Mouse (Mus musculus) monocyte, adult 59 days (primary cell): ENCODE data around the gene Aloxe3. TPM values are rescaled to one million over a fixed set of nuclear protein-coding genes. Genes with fewer than 3 reads are reported as not detected.

ENCODE experiments used
- total RNA-seq, 2 experiments: library from RNA; stranded (reverse); gene quantifications; one replicate each; pipeline ENCODE4 v1.2.4; 2023

Aloxe3 gene
- total RNA-seq: under 1 TPM; 0.50 to 0.85 TPM

DNA sequence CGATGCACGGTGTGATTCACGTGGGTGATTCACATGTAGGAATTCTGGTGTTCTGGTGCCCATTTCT, at the start of gene Aloxe3:
TSS of gene Aloxe3 (plus strand) at position 45 of the 67 bp plus-strand sequence.

DNA sequence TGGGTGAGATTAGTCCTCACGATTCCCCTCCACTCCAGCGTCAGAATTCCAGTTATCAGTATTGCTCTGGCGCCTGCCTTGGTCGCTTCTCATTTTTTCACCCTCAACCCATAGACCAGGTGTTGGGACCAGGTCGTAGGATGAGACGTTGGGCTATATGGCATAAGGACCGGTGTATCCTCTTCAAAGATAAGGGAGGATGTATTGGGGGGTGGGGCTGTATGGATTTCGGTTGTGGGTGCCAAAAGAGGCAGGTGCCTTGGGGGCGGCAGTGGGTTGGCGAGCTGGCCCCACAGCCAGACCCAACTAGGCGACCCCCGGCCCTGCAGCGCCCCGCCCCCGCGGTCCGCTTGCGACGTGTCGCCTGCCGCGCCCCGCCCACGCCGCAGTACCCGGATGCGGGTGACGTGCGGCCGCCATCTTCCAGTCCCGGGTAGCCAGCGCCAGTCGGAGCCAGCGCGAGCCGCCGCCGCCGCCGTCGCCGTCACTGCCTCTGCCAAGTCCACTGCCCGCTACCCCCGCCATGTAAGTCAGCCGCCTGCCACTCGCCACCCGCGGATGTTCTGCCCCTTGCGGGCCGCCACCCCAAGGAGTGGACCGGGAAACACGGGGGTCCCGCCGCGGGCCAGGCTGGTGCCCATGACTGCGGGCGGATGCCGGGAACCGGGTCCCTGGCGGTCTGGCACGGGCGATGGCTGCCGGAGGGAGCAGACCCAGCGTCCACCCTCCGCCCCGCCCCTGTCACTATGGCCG, 37.4 kb upstream of the Aloxe3 start, which contains the start of gene Vamp2:
TSS of gene Vamp2 (plus strand) at position 388 of the 753 bp plus-strand sequence.

DNA sequence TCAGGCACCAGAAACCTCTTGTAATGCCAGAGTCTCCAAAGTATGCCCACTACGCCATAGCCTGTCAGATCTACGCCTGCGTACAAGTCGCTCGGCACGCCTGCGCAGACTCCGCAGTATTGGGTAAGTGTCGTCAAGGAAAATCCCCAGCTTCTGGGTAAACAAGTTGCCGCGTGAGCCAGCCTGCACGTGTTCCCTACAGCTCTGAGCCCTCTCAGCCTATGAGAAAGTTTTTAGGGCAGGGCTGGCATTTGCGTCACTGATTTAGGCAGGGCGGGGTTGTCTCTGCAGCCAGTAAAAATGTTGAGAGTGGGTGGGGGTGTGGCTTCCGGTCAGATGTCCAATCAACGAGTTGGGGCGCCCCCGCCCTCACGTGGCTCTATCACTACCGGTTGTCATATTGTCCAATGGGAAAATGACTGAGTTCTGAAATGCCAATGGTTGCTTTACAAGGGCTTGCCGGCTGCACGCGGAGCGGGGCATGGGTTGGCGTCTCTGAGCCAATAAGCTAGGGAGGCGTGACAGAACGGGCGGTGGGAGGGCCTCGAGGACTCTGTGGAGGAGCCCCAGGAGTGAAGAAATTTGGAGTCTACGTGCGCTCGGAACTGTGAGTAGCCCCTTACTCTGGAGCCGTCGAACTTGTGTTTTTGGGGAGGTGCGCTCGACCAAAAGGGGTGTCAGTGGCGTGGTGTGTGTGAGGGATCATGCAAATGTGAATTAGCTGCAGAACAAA, 30.8 kb upstream of the Aloxe3 start, which contains the start of gene Per1:
TSS of gene Per1 (plus strand) at position 521 of the 733 bp plus-strand sequence.

DNA sequence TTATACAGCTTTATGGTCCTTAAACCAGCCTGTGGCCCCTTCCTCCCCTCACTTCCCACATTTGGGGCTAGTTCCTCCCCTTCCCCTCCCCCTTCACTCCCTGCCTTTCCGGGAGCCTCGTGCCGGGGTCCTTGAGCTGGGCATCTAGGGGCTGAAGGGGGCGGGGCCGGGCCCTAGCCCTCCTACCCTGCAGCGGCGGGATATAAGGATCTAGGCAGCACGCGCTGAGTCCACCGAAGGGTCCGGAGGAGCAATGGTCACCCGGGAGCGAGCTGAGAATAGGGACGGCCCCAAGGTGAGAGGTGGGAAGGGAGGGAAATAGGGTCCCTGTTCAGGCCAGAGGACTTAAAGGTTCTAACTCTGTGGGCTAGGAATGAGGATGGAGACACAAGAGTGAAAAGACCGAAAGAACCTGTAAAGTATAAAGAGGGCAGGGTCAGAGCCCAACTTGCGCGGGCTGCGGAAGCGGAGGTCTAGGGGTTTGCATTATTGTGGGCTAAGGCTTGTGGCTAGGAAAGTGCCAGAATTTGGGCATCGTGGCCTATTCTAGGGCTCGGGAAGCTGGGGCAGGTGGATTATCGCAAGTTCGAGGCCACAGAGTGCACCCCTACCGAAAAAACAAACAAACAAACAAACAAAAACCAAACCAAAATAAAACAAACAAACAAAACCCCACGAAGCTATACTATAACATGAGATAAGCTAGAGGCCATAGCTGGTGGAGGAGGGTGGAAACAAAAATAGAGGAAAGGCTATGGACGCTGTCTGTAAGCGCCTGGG, 5.3 kb upstream of the Aloxe3 start, which contains the start of gene Hes7:
TSS of gene Hes7 (plus strand) at position 184 of the 780 bp plus-strand sequence.

DNA sequence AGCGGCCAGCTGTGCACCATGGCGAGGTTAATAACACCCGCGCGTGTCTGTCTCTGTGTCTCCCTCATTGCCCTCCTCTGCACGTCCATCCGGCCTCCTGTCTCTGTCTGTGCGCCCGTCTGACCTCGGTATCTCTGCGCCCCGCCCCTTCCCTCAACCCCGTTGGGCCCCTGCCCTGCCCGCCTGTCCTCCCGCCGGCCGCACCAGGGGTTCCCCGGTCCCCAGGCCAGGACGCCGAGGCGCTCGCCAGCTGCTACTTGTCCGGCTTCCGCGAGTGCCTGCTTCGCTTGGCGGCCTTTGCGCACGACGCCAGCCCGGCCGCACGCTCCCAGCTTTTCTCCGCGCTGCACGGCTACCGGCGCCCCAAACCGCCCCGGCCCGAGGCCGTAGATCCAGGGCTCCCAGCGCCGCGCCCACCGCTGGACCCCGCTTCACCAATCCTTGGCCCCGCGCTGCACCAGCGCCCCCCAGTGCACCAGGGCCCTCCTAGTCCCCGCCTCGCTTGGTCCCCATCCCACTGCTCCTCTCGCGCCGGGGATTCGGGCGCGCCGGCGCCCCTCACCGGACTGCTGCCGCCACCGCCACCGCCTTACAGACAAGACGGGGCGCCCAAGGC, 3.3 kb upstream of the Aloxe3 start, which contains the start of gene 9130213A22Rik:
TSS of gene 9130213A22Rik (minus strand) at position 254 of the 616 bp plus-strand sequence.

DNA sequence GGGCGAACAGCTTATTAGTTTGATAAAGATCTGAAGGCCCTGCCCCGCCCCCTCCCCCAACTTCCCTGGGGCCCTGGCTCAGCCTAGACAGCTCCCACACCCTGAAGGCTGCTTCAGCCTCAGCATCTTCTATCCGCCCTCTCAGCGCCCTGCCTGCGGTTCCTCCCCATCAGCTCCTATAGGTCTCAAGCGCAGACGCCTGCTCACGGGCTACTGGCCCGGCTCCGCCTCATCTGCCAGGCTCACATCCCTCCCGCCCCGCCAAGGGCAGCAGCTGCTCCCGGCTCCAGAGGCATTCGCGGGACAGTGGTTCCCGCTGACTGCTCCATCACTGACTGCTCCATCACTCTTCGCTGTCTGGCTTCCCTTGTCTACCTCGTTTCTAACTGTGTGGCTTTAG, 31.1 kb downstream of the Aloxe3 start, which contains the start of gene Alox12b:
TSS of gene Alox12b (plus strand) at position 190 of the 400 bp plus-strand sequence.

DNA sequence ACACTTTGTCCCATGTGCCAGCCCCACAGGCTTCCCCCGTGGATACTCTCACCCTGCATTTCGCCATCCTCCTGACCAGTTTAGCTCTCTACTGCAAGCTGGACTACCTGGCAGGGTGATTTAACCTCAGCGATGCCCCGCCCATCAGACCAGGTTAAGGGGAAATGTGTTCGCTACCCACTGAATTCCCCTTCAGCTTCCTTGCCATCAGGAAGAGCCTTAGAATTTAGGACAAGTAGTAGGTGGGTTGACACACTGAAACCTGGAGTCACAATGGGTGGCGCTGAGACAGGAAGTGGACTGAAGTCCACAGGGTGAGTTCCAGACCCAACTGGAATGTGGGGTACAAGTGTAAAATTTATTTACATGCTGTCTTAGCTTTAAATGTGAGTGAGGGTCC, 72.0 kb downstream of the Aloxe3 start, which contains the start of gene Alox8:
TSS of gene Alox8 (minus strand) at position 101 of the 400 bp plus-strand sequence.

Other genes with a start within 250 kb of the Aloxe3 start
- not detected for gene Rnf222, start 237.3 kb upstream of the Aloxe3 start, total RNA-seq
- 1,000 to 10,000 TPM; 1,720 to 1,823 TPM for gene Rpl26, start 224.3 kb upstream of the Aloxe3 start, total RNA-seq
- not detected for gene Odf4, start 198.8 kb upstream of the Aloxe3 start, total RNA-seq
- gene Arhgef15, start 168.4 kb upstream of the Aloxe3 start, total RNA-seq: not detected
- 1 to 10 TPM; 2.6 to 3.1 TPM for gene Slc25a35, start 157.8 kb upstream of the Aloxe3 start, total RNA-seq
- 1 to 10 TPM; 2.0 to 5.2 TPM for gene Rangrf, start 150.7 kb upstream of the Aloxe3 start, total RNA-seq
- gene Pfas, start 117.4 kb upstream of the Aloxe3 start, total RNA-seq: 1 to 10 TPM; 7.9 to 8.6 TPM
- gene Ctc1, start 110.0 kb upstream of the Aloxe3 start, total RNA-seq: 10 to 100 TPM; 27.8 to 30.5 TPM
- gene Aurkb, start 80.2 kb upstream of the Aloxe3 start, total RNA-seq: 10 to 100 TPM; 12.5 to 13.0 TPM
- 10 to 100 TPM; 43.4 to 46.4 TPM for gene Borcs6, start 66.2 kb upstream of the Aloxe3 start, total RNA-seq
- 1 to 10 TPM; 3.9 to 6.5 TPM for gene Tmem107, start 55.1 kb upstream of the Aloxe3 start, total RNA-seq
- gene Vamp2, start 37.4 kb upstream of the Aloxe3 start, total RNA-seq: 100 to 1,000 TPM; 151 to 170 TPM
- 100 to 1,000 TPM; 499 to 544 TPM for gene Per1, start 30.7 kb upstream of the Aloxe3 start, total RNA-seq
- gene Hes7, start 5.5 kb upstream of the Aloxe3 start, total RNA-seq: under 1 TPM in 1 of 2 experiments, not detected in 1; 0.45 TPM
- under 1 TPM; 0.31 to 0.55 TPM for gene 9130213A22Rik, start 3.3 kb upstream of the Aloxe3 start, total RNA-seq
- gene Alox12b, start 31.1 kb downstream of the Aloxe3 start, total RNA-seq: not detected
- gene Alox8, start 71.9 kb downstream of the Aloxe3 start, total RNA-seq: 1 to 10 TPM in 1 of 2 experiments, under 1 TPM in 1; 0.94 to 2.2 TPM
- gene Gucy2e, start 111.1 kb downstream of the Aloxe3 start, total RNA-seq: not detected
- 10 to 100 TPM in 1 of 2 experiments, 1 to 10 TPM in 1; 9.4 to 15.2 TPM for gene Cntrob, start 197.9 kb downstream of the Aloxe3 start, total RNA-seq
- gene Trappc1, start 198.1 kb downstream of the Aloxe3 start, total RNA-seq: 10 to 100 TPM; 61.5 to 74.4 TPM
- gene Kcnab3, start 200.4 kb downstream of the Aloxe3 start, total RNA-seq: 1 to 10 TPM; 1.5 to 2.5 TPM
- 1 to 10 TPM; 1.6 to 1.8 TPM for gene Rnf227, start 214.6 kb downstream of the Aloxe3 start, total RNA-seq
- gene Chd3, start 243.5 kb downstream of the Aloxe3 start, total RNA-seq: 10 to 100 TPM; 86.1 to 96.7 TPM